Mouse (Mus musculus): ENCODE measurements at regions not wholly inside any gene's neighbourhood (a gene's known extent, or its start where the extent isn't known, plus 50 kb on each side); places are given as distances from the start of the nearest gene placed in this dataset.

DNA sequence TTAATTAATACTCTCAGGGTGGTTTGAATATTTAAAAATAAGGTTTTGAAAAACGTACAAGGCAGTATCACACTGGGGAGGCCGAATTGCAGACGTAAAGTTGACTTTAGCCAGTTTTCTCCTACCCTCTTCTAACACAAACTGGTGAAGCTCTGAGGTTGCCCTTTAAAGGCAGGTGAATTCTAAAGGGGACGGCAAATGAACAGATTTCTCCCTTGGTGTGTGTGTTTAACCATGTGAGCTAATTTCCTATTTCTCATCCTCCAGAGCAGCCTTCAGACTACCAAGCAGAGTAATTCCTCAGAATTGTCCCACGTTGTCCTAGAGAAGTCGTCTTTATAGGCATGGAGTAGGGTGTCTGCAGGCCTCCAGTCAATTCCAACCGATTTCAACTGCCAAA lies 143.1 kb upstream of the Adgrl4 start:
- Histone ChIP-seq H3K4me3 (ENCODE audit: low read depth, low read length) (no peak overlapping the region), H3K9ac (ENCODE audit: low read length) (no peak overlapping the region), H3K9me3 (ENCODE audit: control insufficient read depth, low read length) (no peaks in the 10 kb centered on the region), H3K4me2 (replicated peaks; ENCODE audit: low read depth) (no peak overlapping the region), H3K36me3 (ENCODE audit: control insufficient read depth, insufficient read depth, low read length) (no peaks in the 10 kb centered on the region), H3K27ac (replicated peaks) (no peak overlapping the region), H3K4me1 (replicated peaks; ENCODE audit: control insufficient read depth, insufficient read depth) (no peaks in the 10 kb centered on the region), H3K27me3 (ENCODE audit: control insufficient read depth, insufficient read depth, low read length) (no peaks in the 10 kb centered on the region)
- 62% methylated on average over 7 of the region's 7 CpGs for WGBS
- DNase-seq (ENCODE audit: low spot score) (no peak), ATAC-seq (ENCODE audit: low FRiP score, low TSS enrichment) (no peak)
- TF ChIP-seq CTCF (IDR thresholded peaks at IDR 0.05; ENCODE audit: low read depth) (no peak), EP300 (optimal IDR thresholded peaks at IDR 0.05) (no peak)

DNA sequence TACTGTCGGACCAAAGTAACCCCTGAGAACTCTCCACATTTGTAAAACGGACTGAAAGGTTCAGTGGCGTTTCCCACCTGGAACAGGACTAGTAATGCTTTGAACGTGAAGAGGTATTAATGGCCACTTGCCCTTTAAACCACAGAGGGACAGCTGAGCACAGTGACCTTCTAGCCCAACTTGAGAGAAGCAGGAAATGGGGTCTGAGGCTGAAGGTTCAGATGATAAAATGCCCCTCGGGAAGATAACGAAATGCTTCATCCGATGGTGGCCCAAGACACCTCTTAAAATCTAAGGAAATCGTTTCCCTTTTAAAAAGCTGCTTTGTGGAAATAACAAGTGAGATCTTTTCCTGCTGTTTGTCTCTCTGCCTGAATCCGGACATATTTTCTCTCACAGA lies 142.7 kb upstream of the Adgrl4 start:
- DNase-seq (ENCODE audit: low spot score) (no peak), ATAC-seq (ENCODE audit: low FRiP score, low TSS enrichment) (no peak)
- 52% methylated on average over 9 of the region's 9 CpGs for WGBS

DNA sequence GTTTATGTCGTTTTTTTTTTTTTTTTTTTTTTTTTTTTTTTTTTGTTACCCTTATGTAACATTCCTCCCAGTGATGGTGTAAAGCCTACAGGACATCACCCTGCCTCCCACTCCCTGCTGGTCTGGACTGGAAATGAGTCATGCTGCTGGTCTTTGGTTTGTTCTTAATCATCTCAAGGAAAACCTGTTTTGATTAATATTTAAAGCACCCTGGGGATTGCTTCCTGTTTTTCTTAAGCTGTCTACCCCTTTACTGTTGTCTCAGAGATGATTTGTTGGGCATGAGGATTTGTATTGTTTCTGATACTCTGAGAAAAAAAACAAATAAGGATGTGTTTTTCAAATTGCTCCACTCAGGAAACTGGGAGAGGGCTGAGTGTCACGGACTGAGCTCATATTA lies 139.4 kb upstream of the Adgrl4 start:
- Histone ChIP-seq H3K4me2 (replicated peaks; ENCODE audit: low read depth) (no peak overlapping the region), H3K27me3 (ENCODE audit: control insufficient read depth, insufficient read depth, low read length) (no peaks in the 10 kb centered on the region), H3K9ac (ENCODE audit: low read length) (no peak overlapping the region), H3K36me3 (ENCODE audit: control insufficient read depth, insufficient read depth, low read length) (no peaks in the 10 kb centered on the region), H3K4me3 (ENCODE audit: low read depth, low read length) (no peak overlapping the region), H3K27ac (replicated peaks) (no peak overlapping the region), H3K9me3 (ENCODE audit: control insufficient read depth, low read length) (no peaks in the 10 kb centered on the region), H3K4me1 (replicated peaks; ENCODE audit: control insufficient read depth, insufficient read depth) (no peaks in the 10 kb centered on the region)
- WGBS: 65% methylated on average over 2 of the region's 2 CpGs
- TF ChIP-seq CTCF (IDR thresholded peaks at IDR 0.05; ENCODE audit: low read depth) (no peak), EP300 (optimal IDR thresholded peaks at IDR 0.05) (no peak)
- DNase-seq (ENCODE audit: low spot score) (no peak), ATAC-seq (ENCODE audit: low FRiP score, low TSS enrichment) (no peak)

More for the DNA sequence above, 142.7 kb upstream of the Adgrl4 start:
- Histone ChIP-seq H3K4me2 (replicated peaks; ENCODE audit: low read depth) (no peak overlapping the region), H3K27me3 (ENCODE audit: control insufficient read depth, insufficient read depth, low read length) (no peaks in the 10 kb centered on the region), H3K36me3 (ENCODE audit: control insufficient read depth, insufficient read depth, low read length) (no peaks in the 10 kb centered on the region), H3K27ac (replicated peaks) (no peak overlapping the region), H3K9me3 (ENCODE audit: control insufficient read depth, low read length) (no peaks in the 10 kb centered on the region), H3K9ac (ENCODE audit: low read length) (no peak overlapping the region), H3K4me3 (ENCODE audit: low read depth, low read length) (no peak overlapping the region), H3K4me1 (replicated peaks; ENCODE audit: control insufficient read depth, insufficient read depth) (no peaks in the 10 kb centered on the region)
- TF ChIP-seq EP300 (optimal IDR thresholded peaks at IDR 0.05) (no peak), CTCF (IDR thresholded peaks at IDR 0.05; ENCODE audit: low read depth) (no peak)

DNA sequence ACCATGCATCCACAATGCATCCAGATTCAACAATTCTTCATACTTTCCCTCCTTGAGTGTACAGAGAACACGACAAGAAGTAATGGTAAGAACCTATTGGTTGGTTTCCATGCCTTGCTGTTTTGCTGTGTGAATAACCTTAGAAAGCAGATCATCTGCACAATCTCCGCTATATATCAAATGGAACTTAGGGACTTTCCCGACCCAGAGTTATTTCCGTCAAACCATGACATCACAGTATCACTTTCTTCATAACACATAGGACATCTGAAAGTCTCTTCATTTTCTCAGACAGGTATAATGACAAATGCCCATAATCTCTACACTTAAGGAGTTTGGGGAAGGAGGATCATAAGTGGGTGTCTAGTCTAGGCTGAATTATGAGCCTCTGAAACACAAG lies 132.3 kb upstream of the Adgrl4 start:
- H3K9ac ChIP-seq (ENCODE audit: low read length): no peak overlapping the region
- no peaks in the 10 kb centered on the region for H3K36me3 ChIP-seq (ENCODE audit: control insufficient read depth, insufficient read depth, low read length)
- H3K4me2 ChIP-seq (replicated peaks; ENCODE audit: low read depth): no peak overlapping the region
- DNase-seq (ENCODE audit: low spot score) (no peak), ATAC-seq (ENCODE audit: low FRiP score, low TSS enrichment) (no peak)
- TF ChIP-seq EP300 (optimal IDR thresholded peaks at IDR 0.05): no peak
- WGBS: 88% methylated on average over 4 of the region's 4 CpGs
- H3K4me1 ChIP-seq (replicated peaks; ENCODE audit: control insufficient read depth, insufficient read depth): no peaks in the 10 kb centered on the region
- no peak overlapping the region for H3K4me3 ChIP-seq (ENCODE audit: low read depth, low read length)
- no peaks in the 10 kb centered on the region for H3K9me3 ChIP-seq (ENCODE audit: control insufficient read depth, low read length)
- H3K27me3 ChIP-seq (ENCODE audit: control insufficient read depth, insufficient read depth, low read length): no peaks in the 10 kb centered on the region
- no peak overlapping the region for H3K27ac ChIP-seq (replicated peaks)

DNA sequence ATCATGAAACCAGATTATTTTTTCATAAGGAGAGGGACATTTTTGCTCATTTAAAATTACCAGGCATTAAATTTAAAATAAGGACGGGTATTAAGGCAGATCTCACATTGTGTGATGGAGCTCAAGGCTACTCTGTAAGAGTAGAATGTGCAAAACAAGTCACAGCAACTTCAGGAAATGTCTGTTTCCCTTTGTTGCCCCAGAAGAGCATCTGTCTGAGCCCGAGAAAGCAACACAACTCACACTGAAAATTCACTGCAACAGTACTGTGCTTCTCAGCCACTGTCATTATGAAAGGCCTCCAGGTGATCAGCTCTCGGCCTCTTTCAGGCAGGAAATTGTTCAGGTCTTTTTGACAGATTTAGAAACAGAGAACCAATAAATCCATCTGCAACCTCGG lies 129.7 kb upstream of the Adgrl4 start:
- 42% methylated on average over 4 of the region's 4 CpGs for WGBS
- Histone ChIP-seq H3K4me3 (ENCODE audit: low read depth, low read length) (no peak overlapping the region), H3K27me3 (ENCODE audit: control insufficient read depth, insufficient read depth, low read length) (no peaks in the 10 kb centered on the region), H3K36me3 (ENCODE audit: control insufficient read depth, insufficient read depth, low read length) (no peaks in the 10 kb centered on the region), H3K4me2 (replicated peaks; ENCODE audit: low read depth) (no peak overlapping the region), H3K9me3 (ENCODE audit: control insufficient read depth, low read length) (no peaks in the 10 kb centered on the region), H3K4me1 (replicated peaks; ENCODE audit: control insufficient read depth, insufficient read depth) (no peaks in the 10 kb centered on the region), H3K27ac (replicated peaks) (no peak overlapping the region), H3K9ac (ENCODE audit: low read length) (no peak overlapping the region)
- ATAC-seq (ENCODE audit: low FRiP score, low TSS enrichment) (no peak), DNase-seq (ENCODE audit: low spot score) (no peak)
- TF ChIP-seq EP300 (optimal IDR thresholded peaks at IDR 0.05) (no peak), CTCF (IDR thresholded peaks at IDR 0.05; ENCODE audit: low read depth) (no peak)

DNA sequence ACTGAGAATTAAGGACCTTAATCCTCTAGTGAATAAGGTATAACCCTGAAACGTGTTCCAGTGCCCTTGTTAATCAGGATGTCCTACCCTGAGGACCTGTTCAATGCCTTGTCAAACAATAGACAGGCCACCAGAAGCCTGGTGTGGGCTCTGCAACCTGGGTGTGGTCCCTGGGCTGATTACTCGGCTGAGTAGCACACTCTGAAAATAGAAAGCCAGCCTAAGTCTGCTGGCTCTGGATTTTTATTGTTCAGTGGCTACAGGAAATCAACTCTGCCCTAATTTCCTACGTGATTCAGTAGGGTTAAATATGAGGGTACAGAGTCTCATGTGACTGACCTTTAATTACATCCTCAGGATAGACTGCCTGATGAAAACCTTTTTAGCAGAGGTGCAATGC lies 113.9 kb upstream of the Adgrl4 start:
- DNase-seq (ENCODE audit: low spot score) (no peak), ATAC-seq (ENCODE audit: low FRiP score, low TSS enrichment) (peak; percentile 32; the same call in 1 of the 2 replicates)
- no peak overlapping the region for H3K4me2 ChIP-seq (replicated peaks; ENCODE audit: low read depth)
- 19% methylated on average over 3 of the region's 3 CpGs for WGBS
- TF ChIP-seq CTCF (IDR thresholded peaks at IDR 0.05; ENCODE audit: low read depth) (no peak), EP300 (optimal IDR thresholded peaks at IDR 0.05) (no peak)
- no peaks in the 10 kb centered on the region for H3K4me1 ChIP-seq (replicated peaks; ENCODE audit: control insufficient read depth, insufficient read depth)
- H3K27me3 ChIP-seq (ENCODE audit: control insufficient read depth, insufficient read depth, low read length): no peaks in the 10 kb centered on the region
- H3K4me3 ChIP-seq (ENCODE audit: low read depth, low read length): no peak overlapping the region
- no peaks in the 10 kb centered on the region for H3K9me3 ChIP-seq (ENCODE audit: control insufficient read depth, low read length)
- H3K36me3 ChIP-seq (ENCODE audit: control insufficient read depth, insufficient read depth, low read length): no peaks in the 10 kb centered on the region
- H3K27ac ChIP-seq (replicated peaks): no peak overlapping the region
- no peak overlapping the region for H3K9ac ChIP-seq (ENCODE audit: low read length)

Data from stomach, postnatal 0 days (tissue).